Mouse (Mus musculus) stomach, postnatal 0 days (tissue): ENCODE measurements at regions not wholly inside any gene's neighbourhood (a gene's known extent, or its start where the extent isn't known, plus 50 kb on each side); places are given as distances from the start of the nearest gene placed in this dataset.

Experiments
- CTCF ChIP-seq: IDR thresholded peaks from 2 replicates; pipeline ENCODE4 v1.5.1; 2016; ENCODE audit warnings: antibody characterized with exemption, low read depth, mild to moderate bottlenecking, moderate library complexity
- EP300 ChIP-seq: optimal IDR thresholded peaks from 2 replicates; pipeline ENCODE3; 2016; ENCODE audit warnings: antibody characterized with exemption

DNA sequence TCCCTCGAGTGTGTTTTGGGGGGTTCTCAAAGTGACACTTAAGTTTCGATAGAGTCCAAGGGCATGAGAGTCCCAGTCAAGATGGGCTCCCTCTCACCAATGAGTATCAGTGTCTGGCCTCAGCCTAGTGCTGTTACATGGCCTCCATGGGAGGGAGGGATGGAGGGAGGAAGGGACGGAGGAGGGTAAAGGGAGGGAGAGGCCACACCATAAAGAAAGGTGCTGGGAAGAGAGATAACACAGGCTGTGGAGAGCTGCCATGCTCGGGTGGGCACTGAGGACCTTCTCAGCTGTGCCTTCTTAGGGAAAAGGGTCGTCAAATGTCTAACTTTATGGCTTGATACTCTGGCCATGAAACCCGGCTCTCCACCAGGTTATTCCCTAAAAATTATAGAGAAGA, 304.7 kb upstream of the Runx1 start:
- TF ChIP-seq CTCF, result no peak
- no peak for TF ChIP-seq EP300
